Mouse (Mus musculus) midbrain, embryonic 16.5 days (tissue): ENCODE results near the gene Cep68. TPM values are rescaled to one million over a fixed set of nuclear protein-coding genes. Genes with fewer than 3 reads are reported as not detected.
"Not testable (repeated sequence)": the region's sequence is repeated elsewhere in the genome, so short reads cannot be mapped to it uniquely, and the experiment has no call there.

Experiments used
- ATAC-seq: fragments of 200-750 bp; cut with Nextera tagmentation; 2 replicates; pipeline ENCODE4 v1.8.0; 2017; ENCODE audit warnings: moderate TSS enrichment
- H3K27ac ChIP-seq: fragments of 300-500 bp; sonication (generic); 2 replicates; pipeline ENCODE4 v1.5.1; 2014; ENCODE audit warnings: mild to moderate bottlenecking, low read length, mixed read lengths
- H3K27me3 ChIP-seq: fragments of 300-500 bp; sonication (generic); 2 replicates; pipeline ENCODE4 v1.6.1; 2014; ENCODE audit warnings: low read depth, low read length, mixed read lengths; ENCODE audit not compliant: control insufficient read depth, insufficient read depth
- H3K36me3 ChIP-seq: fragments of 300-500 bp; sonication (generic); 2 replicates; pipeline ENCODE4 v1.6.1; 2014; ENCODE audit warnings: mild to moderate bottlenecking, low read length, moderate library complexity, mixed read lengths; ENCODE audit not compliant: control insufficient read depth, insufficient read depth
- H3K4me1 ChIP-seq: fragments of 300-500 bp; sonication (generic); 2 replicates; pipeline ENCODE4 v1.6.1; 2014; ENCODE audit warnings: mild to moderate bottlenecking, low read length, mixed read lengths; ENCODE audit not compliant: control insufficient read depth, insufficient read depth
- H3K4me2 ChIP-seq: fragments of 300-500 bp; sonication (generic); 2 replicates; pipeline ENCODE4 v1.6.1; 2014; ENCODE audit warnings: mild to moderate bottlenecking, low read length, mixed read lengths
- H3K4me3 ChIP-seq: fragments of 300-500 bp; sonication (generic); 2 replicates; pipeline ENCODE4 v1.5.1; 2014; ENCODE audit warnings: low read depth, mild to moderate bottlenecking, low read length, moderate library complexity, mixed read lengths
- H3K9ac ChIP-seq: fragments of 300-500 bp; sonication (generic); 2 replicates; pipeline ENCODE4 v1.6.1; 2014; ENCODE audit warnings: low read depth, low read length, mixed read lengths
- H3K9me3 ChIP-seq: fragments of 300-500 bp; sonication (generic); replicated peaks from 2 replicates; pipeline ENCODE4 v1.6.1; 2014; ENCODE audit warnings: mild to moderate bottlenecking, low read length, mixed read lengths; ENCODE audit not compliant: control insufficient read depth, poor library complexity, severe bottlenecking
- WGBS: fragments of 180-500 bp; shearing (Covaris S2); extraction: QIAGEN DNeasy Blood & Tissue Kit; methylation state at CpG from one replicate; pipeline ENCODE4 v1.1.7; 2014; 5-methylcytosine and 5-hydroxymethylcytosine counted together
- polyA plus RNA-seq: library from polyadenylated mRNA; unstranded; fragments of >200 nt; fragmentation: Nextera tagmentation; extraction: Ambion mirVana; gene quantifications from 2 replicates; pipeline ENCODE4 v1.2.1, GENCODE M21; 2015

Gene Cep68
- polyA plus RNA-seq, 1 experiment from 2014 or later: 26.6 TPM

DNA sequence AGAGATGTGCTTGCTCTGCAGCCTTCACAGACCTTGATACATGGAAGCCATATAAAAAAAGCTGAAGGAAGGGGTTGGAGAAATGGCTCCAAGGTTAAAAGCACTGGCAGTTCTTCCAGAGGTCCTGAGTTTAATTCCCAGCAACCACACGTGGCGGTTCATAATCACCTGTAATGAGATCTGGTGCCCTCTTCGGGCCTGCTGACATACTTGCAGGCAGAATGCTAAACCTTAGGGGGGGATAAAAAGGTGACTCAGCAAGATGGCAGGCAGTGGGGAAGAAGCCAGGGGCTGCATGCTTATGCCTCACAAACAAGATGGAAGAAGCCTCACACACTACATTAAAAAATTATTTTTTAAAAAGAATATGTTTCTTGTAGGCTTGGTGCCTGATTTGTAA is 15.0 kb downstream of the Cep68 start:
- no peak overlapping the region for H3K9ac ChIP-seq
- H3K4me3 ChIP-seq: no peak overlapping the region
- peaks cover 48% of the 10 kb centered on the region for H3K36me3 ChIP-seq
- H3K4me1 ChIP-seq: no peaks in the 10 kb centered on the region
- H3K4me2 ChIP-seq: no peak overlapping the region
- H3K27me3 ChIP-seq: no peaks in the 10 kb centered on the region
- WGBS: 71% methylated on average over 3 of the region's 3 CpGs
- H3K9me3 ChIP-seq: no peaks in the 10 kb centered on the region
- ATAC-seq: no peak
- H3K27ac ChIP-seq: no peak overlapping the region

- Histone ChIP-seq H3K9ac (no peak overlapping the region), H3K4me2 (no peak overlapping the region), H3K27ac (0 out of 2 replicates have a peak overlapping the region, but pooled peaks have one; percentile 15), H3K4me3 (no peak overlapping the region), H3K9me3 (no peaks in the 10 kb centered on the region), H3K27me3 (no peaks in the 10 kb centered on the region), H3K4me1 (no peaks in the 10 kb centered on the region), H3K36me3 (peaks cover 39% of the 10 kb centered on the region)
- ATAC-seq: no peak
- 82% methylated on average over 4 of the region's 5 CpGs for WGBS
Observed at GRCm38 (mm10) chr11:20232016-20232755, 17.0 kb downstream of the Cep68 start.

DNA sequence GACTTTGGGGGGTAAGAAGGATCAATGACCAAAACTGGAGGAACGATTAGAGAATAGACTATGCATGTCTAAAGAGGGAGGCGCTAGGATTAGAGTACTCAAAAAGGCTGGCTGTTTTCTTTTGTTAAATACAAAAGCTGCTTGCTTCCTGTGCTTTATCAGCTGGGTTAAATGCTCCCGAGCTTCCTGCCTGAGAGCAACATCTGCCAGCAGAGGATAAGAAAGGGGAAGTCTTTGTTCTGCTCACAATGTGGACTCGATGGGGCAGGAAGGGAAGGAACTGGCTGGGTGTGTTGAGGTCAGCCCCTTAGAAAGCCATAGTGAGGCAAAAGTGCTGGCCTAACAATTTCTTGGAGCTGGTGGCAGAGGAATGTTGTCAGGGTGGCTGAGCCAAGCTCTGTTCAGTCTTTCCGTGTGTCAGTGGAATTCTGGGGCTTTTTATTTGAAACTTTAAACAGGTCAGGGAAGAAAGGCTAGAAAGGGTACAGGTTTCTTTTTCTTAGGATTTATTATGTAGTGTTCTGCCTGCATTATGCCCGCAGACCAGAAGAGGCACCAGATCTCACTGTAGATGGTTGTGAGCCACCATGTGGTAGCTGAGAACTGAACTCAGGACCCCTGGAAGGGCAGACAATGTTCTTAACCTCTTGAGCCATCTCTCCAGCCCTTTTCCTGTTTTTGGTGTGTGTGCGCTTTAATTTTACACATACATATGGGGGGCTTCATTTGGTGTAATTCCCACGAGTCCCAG is 17.9 kb downstream of the Cep68 start:
- Histone ChIP-seq H3K9ac (no peak overlapping the region), H3K4me3 (no peak overlapping the region), H3K27me3 (no peaks in the 10 kb centered on the region), H3K36me3 (peaks cover 30% of the 10 kb centered on the region), H3K4me1 (no peaks in the 10 kb centered on the region), H3K9me3 (no peaks in the 10 kb centered on the region), H3K27ac (peak overlapping the region; percentile 66), H3K4me2 (no peak overlapping the region)
- ATAC-seq: 0 out of 2 replicates have a peak, but pooled peaks have one; percentile 19
- WGBS: 34% methylated on average over 8 of the region's 8 CpGs

- Histone ChIP-seq H3K9ac (no peak overlapping the region), H3K27ac (no peak overlapping the region), H3K4me3 (no peak overlapping the region), H3K4me1 (no peaks in the 10 kb centered on the region), H3K4me2 (no peak overlapping the region), H3K27me3 (no peaks in the 10 kb centered on the region), H3K36me3 (peaks cover 27% of the 10 kb centered on the region), H3K9me3 (no peaks in the 10 kb centered on the region)
- no peak for ATAC-seq
- 80% methylated on average over 1 of the region's 1 CpGs for WGBS
Observed at GRCm38 (mm10) chr11:20230286-20230685, 18.9 kb downstream of the Cep68 start.

- Histone ChIP-seq H3K27me3 (no peaks in the 10 kb centered on the region), H3K27ac (no peak overlapping the region), H3K4me3 (no peak overlapping the region), H3K36me3 (peaks cover 29% of the 10 kb centered on the region), H3K9ac (no peak overlapping the region), H3K4me1 (no peaks in the 10 kb centered on the region), H3K9me3 (no peaks in the 10 kb centered on the region), H3K4me2 (no peak overlapping the region)
- no peak for ATAC-seq
- 91% methylated on average over 4 of the region's 4 CpGs for WGBS
Observed at GRCm38 (mm10) chr11:20229311-20229710, 19.9 kb downstream of the Cep68 start.

GRCm38 (mm10) chr11:20228666-20229065 is 20.6 kb downstream of the Cep68 start:
- no peaks in the 10 kb centered on the region for H3K9me3 ChIP-seq
- ATAC-seq: no peak
- H3K4me2 ChIP-seq: no peak overlapping the region
- H3K4me3 ChIP-seq: no peak overlapping the region
- 76% methylated on average over 5 of the region's 5 CpGs for WGBS
- no peak overlapping the region for H3K9ac ChIP-seq
- H3K27me3 ChIP-seq: no peaks in the 10 kb centered on the region
- H3K4me1 ChIP-seq: no peaks in the 10 kb centered on the region
- peaks cover 31% of the 10 kb centered on the region for H3K36me3 ChIP-seq
- H3K27ac ChIP-seq: no peak overlapping the region

GRCm38 (mm10) chr11:20225938-20226337 is 23.3 kb downstream of the Cep68 start:
- no peak overlapping the region for H3K4me2 ChIP-seq
- ATAC-seq: no peak
- H3K27me3 ChIP-seq: no peaks in the 10 kb centered on the region
- no peak overlapping the region for H3K4me3 ChIP-seq
- no peaks in the 10 kb centered on the region for H3K4me1 ChIP-seq
- 98% methylated on average over 4 of the region's 4 CpGs for WGBS
- H3K36me3 ChIP-seq: peaks cover 28% of the 10 kb centered on the region
- no peaks in the 10 kb centered on the region for H3K9me3 ChIP-seq
- H3K27ac ChIP-seq: no peak overlapping the region
- H3K9ac ChIP-seq: no peak overlapping the region

GRCm38 (mm10) chr11:20224196-20224595 is 25.0 kb downstream of the Cep68 start:
- peaks cover 25% of the 10 kb centered on the region for H3K36me3 ChIP-seq
- 81% methylated on average over 6 of the region's 6 CpGs for WGBS
- H3K27me3 ChIP-seq: no peaks in the 10 kb centered on the region
- no peaks in the 10 kb centered on the region for H3K9me3 ChIP-seq
- no peak overlapping the region for H3K9ac ChIP-seq
- no peak for ATAC-seq
- no peak overlapping the region for H3K4me2 ChIP-seq
- H3K4me1 ChIP-seq: no peaks in the 10 kb centered on the region
- no peak overlapping the region for H3K27ac ChIP-seq
- H3K4me3 ChIP-seq: no peak overlapping the region

- not testable (repeated sequence) for H3K4me2 ChIP-seq, ATAC-seq, H3K27me3 ChIP-seq, H3K9me3 ChIP-seq, H3K4me3 ChIP-seq, H3K9ac ChIP-seq, H3K4me1 ChIP-seq, H3K27ac ChIP-seq
- peaks cover 40% of the 10 kb centered on the region for H3K36me3 ChIP-seq
- WGBS: 100% methylated on average over 1 of the region's 1 CpGs
Observed at GRCm38 (mm10) chr11:20221671-20222070, 27.6 kb downstream of the Cep68 start.
